Mouse (Mus musculus) lung, embryonic 14.5 days (tissue): Measurements from ENCODE around the gene Rfx4. TPM values are rescaled to one million over a fixed set of nuclear protein-coding genes. Genes with fewer than 3 reads are reported as not detected.

Source experiments
- ATAC-seq: fragments of 200-750 bp; cut with Nextera tagmentation; 2 replicates; pipeline ENCODE4 v1.8.0; 2017; ENCODE audit warnings: mild to moderate bottlenecking, moderate TSS enrichment, moderate library complexity; ENCODE audit not compliant: insufficient read depth
- DNase-seq: peaks from one replicate; pipeline ENCODE4 v3.0.0-alpha.2; 2015
- H3K27ac ChIP-seq: fragments of 300-500 bp; sonication (generic); 2 replicates; pipeline ENCODE4 v1.5.1; 2014; ENCODE audit warnings: low read depth, mild to moderate bottlenecking, moderate library complexity
- H3K27me3 ChIP-seq: fragments of 300-500 bp; sonication (generic); 2 replicates; pipeline ENCODE4 v1.6.1; 2014; ENCODE audit warnings: low read length, control low read depth; ENCODE audit not compliant: insufficient read depth
- H3K36me3 ChIP-seq: fragments of 300-500 bp; sonication (generic); 2 replicates; pipeline ENCODE4 v1.6.1; 2014; ENCODE audit warnings: control low read depth; ENCODE audit not compliant: insufficient read depth
- H3K4me1 ChIP-seq: fragments of 300-500 bp; sonication (generic); 2 replicates; pipeline ENCODE4 v1.6.1; 2014; ENCODE audit warnings: antibody characterized with exemption, control low read depth; ENCODE audit not compliant: insufficient read depth
- H3K4me2 ChIP-seq: fragments of 300-500 bp; sonication (generic); 2 replicates; pipeline ENCODE4 v1.6.1; 2014; ENCODE audit warnings: mild to moderate bottlenecking
- H3K4me3 ChIP-seq: fragments of 300-500 bp; sonication (generic); 2 replicates; pipeline ENCODE4 v1.5.1; 2014; ENCODE audit warnings: low read depth, low read length
- H3K9ac ChIP-seq: fragments of 300-500 bp; sonication (generic); 2 replicates; pipeline ENCODE4 v1.6.1; 2014
- H3K9me3 ChIP-seq: fragments of 300-500 bp; sonication (generic); 2 replicates; pipeline ENCODE4 v1.6.1; 2016; ENCODE audit warnings: low read depth, low read length, control low read depth
- CTCF ChIP-seq: IDR thresholded peaks from 2 replicates; pipeline ENCODE4 v1.5.1; 2016; ENCODE audit warnings: antibody characterized with exemption, low read depth
- WGBS: fragments of 180-500 bp; shearing (Covaris S2); extraction: QIAGEN DNeasy Blood & Tissue Kit; methylation state at CpG from one replicate; pipeline ENCODE4 v1.1.7; 2014; 5-methylcytosine and 5-hydroxymethylcytosine counted together
- polyA plus RNA-seq: library from polyadenylated mRNA; unstranded; fragments of >200 nt; fragmentation: Nextera tagmentation; extraction: Ambion mirVana; gene quantifications from 2 replicates; pipeline ENCODE4 v1.2.1, GENCODE M21; 2014

Gene Rfx4
- polyA plus RNA-seq, 1 experiment from 2014 or later: not detected

GRCm38 (mm10) chr10:84855466-84855865 lies 99.6 kb downstream of the Rfx4 start:
- Histone ChIP-seq H3K9me3 (no peaks in the 10 kb centered on the region), H3K36me3 (no peaks in the 10 kb centered on the region), H3K9ac (no peak overlapping the region), H3K27me3 (no peaks in the 10 kb centered on the region), H3K27ac (no peak overlapping the region), H3K4me1 (peaks cover 8% of the 10 kb centered on the region; the same call in 1 of the 2 replicates), H3K4me2 (no peak overlapping the region), H3K4me3 (no peak overlapping the region)
- no peak for TF ChIP-seq CTCF
- no peak for DNase-seq
- no peak for ATAC-seq
- WGBS: 72% methylated on average over 11 of the region's 11 CpGs

GRCm38 (mm10) chr10:84858371-84858770 lies 102.5 kb downstream of the Rfx4 start:
- no peaks in the 10 kb centered on the region for H3K27me3 ChIP-seq
- TF ChIP-seq CTCF: no peak
- no peak overlapping the region for H3K4me3 ChIP-seq
- DNase-seq (peak; percentile 52), ATAC-seq (0 out of 2 replicates have a peak, but pooled peaks have one; percentile 17)
- 46% methylated on average over 8 of the region's 8 CpGs for WGBS
- no peaks in the 10 kb centered on the region for H3K9me3 ChIP-seq
- H3K36me3 ChIP-seq: no peaks in the 10 kb centered on the region
- H3K27ac ChIP-seq: no peak overlapping the region
- no peak overlapping the region for H3K9ac ChIP-seq
- H3K4me2 ChIP-seq: no peak overlapping the region
- H3K4me1 ChIP-seq: no peaks in the 10 kb centered on the region

- Histone ChIP-seq H3K4me2 (no peak overlapping the region), H3K4me3 (no peak overlapping the region), H3K4me1 (no peaks in the 10 kb centered on the region), H3K9ac (no peak overlapping the region), H3K9me3 (no peaks in the 10 kb centered on the region), H3K27me3 (no peaks in the 10 kb centered on the region), H3K36me3 (no peaks in the 10 kb centered on the region), H3K27ac (no peak overlapping the region)
- DNase-seq: no peak
- WGBS: 16% methylated on average over 14 of the region's 14 CpGs
- no peak for TF ChIP-seq CTCF
- no peak for ATAC-seq
These were observed 103.1 kb downstream of the Rfx4 start for GRCm38 (mm10) chr10:84858806-84859496.

GRCm38 (mm10) chr10:84859556-84860380 lies 103.9 kb downstream of the Rfx4 start:
- H3K36me3 ChIP-seq: no peaks in the 10 kb centered on the region
- no peaks in the 10 kb centered on the region for H3K27me3 ChIP-seq
- no peaks in the 10 kb centered on the region for H3K4me1 ChIP-seq
- 42% methylated on average over 13 of the region's 13 CpGs for WGBS
- ATAC-seq (no peak), DNase-seq (no peak)
- H3K4me3 ChIP-seq: no peak overlapping the region
- H3K4me2 ChIP-seq: no peak overlapping the region
- no peaks in the 10 kb centered on the region for H3K9me3 ChIP-seq
- no peak overlapping the region for H3K27ac ChIP-seq
- no peak for TF ChIP-seq CTCF
- H3K9ac ChIP-seq: no peak overlapping the region

GRCm38 (mm10) chr10:84863488-84863887 lies 107.6 kb downstream of the Rfx4 start:
- no peaks in the 10 kb centered on the region for H3K9me3 ChIP-seq
- DNase-seq (no peak), ATAC-seq (no peak)
- no peaks in the 10 kb centered on the region for H3K4me1 ChIP-seq
- H3K4me2 ChIP-seq: no peak overlapping the region
- no peaks in the 10 kb centered on the region for H3K27me3 ChIP-seq
- H3K27ac ChIP-seq: no peak overlapping the region
- no peak for TF ChIP-seq CTCF
- H3K36me3 ChIP-seq: no peaks in the 10 kb centered on the region
- no peak overlapping the region for H3K9ac ChIP-seq
- no peak overlapping the region for H3K4me3 ChIP-seq
- 73% methylated on average over 6 of the region's 6 CpGs for WGBS

- Histone ChIP-seq H3K27ac (no peak overlapping the region), H3K9ac (no peak overlapping the region), H3K9me3 (no peaks in the 10 kb centered on the region), H3K4me2 (no peak overlapping the region), H3K4me3 (no peak overlapping the region), H3K36me3 (no peaks in the 10 kb centered on the region), H3K27me3 (no peaks in the 10 kb centered on the region), H3K4me1 (no peaks in the 10 kb centered on the region)
- no peak for TF ChIP-seq CTCF
- ATAC-seq (no peak), DNase-seq (peak; percentile 15)
- WGBS: 68% methylated on average over 7 of the region's 7 CpGs
These were observed 111.7 kb downstream of the Rfx4 start for GRCm38 (mm10) chr10:84867577-84867976.

GRCm38 (mm10) chr10:84871285-84871684 lies 115.4 kb downstream of the Rfx4 start:
- no peak for DNase-seq
- Histone ChIP-seq H3K27ac (no peak overlapping the region), H3K27me3 (no peaks in the 10 kb centered on the region), H3K4me3 (no peak overlapping the region), H3K36me3 (no peaks in the 10 kb centered on the region), H3K4me1 (no peaks in the 10 kb centered on the region), H3K9ac (no peak overlapping the region), H3K4me2 (no peak overlapping the region), H3K9me3 (no peaks in the 10 kb centered on the region)
- 57% methylated on average over 12 of the region's 12 CpGs for WGBS
- no peak for TF ChIP-seq CTCF
- no peak for ATAC-seq
